Mouse (Mus musculus): ENCODE data around the gene Rpl19.

Rpl19 gene

GRCm38 (mm10) chr11:98052129-98052988, 25.8 kb downstream of the Rpl19 start:
- no peak for DNase-seq (ENCODE audit: low spot score in 2 of 2)

- peak in 1 of 2 experiments; percentile 45 for DNase-seq (ENCODE audit: low spot score in 2 of 2)
Measured at GRCm38 (mm10) chr11:98052989-98053834, 26.7 kb downstream of the Rpl19 start, which contains the start of gene Stac2. Stac2 (minus strand) TSS chr11:98053462.

- no peak for DNase-seq (ENCODE audit: low spot score in 2 of 2)
Measured at GRCm38 (mm10) chr11:98057466-98057865, 31.0 kb downstream of the Rpl19 start.

GRCm38 (mm10) chr11:98057998-98058397, 31.5 kb downstream of the Rpl19 start:
- no peak for DNase-seq (ENCODE audit: low spot score in 2 of 2)

GRCm38 (mm10) chr11:98059662-98060061, 33.2 kb downstream of the Rpl19 start:
- no peak for DNase-seq (ENCODE audit: low spot score in 2 of 2)

GRCm38 (mm10) chr11:98060104-98060692, 33.7 kb downstream of the Rpl19 start:
- no peak for DNase-seq (ENCODE audit: low spot score in 2 of 2)

GRCm38 (mm10) chr11:98061441-98061840, 34.9 kb downstream of the Rpl19 start:
- no peak for DNase-seq (ENCODE audit: low spot score in 2 of 2)

- peak in 1 of 2 experiments; percentile 80 for DNase-seq (ENCODE audit: low spot score in 2 of 2)
Measured at GRCm38 (mm10) chr11:98061904-98062562, 35.5 kb downstream of the Rpl19 start.

- DNase-seq (ENCODE audit: low spot score in 2 of 2): no peak
Measured at GRCm38 (mm10) chr11:98066201-98066600, 39.7 kb downstream of the Rpl19 start.

GRCm38 (mm10) chr11:98067255-98067654, 40.7 kb downstream of the Rpl19 start:
- no peak for DNase-seq (ENCODE audit: low spot score in 2 of 2)

- no peak for DNase-seq (ENCODE audit: low spot score in 2 of 2)
Measured at GRCm38 (mm10) chr11:98073442-98073841, 46.9 kb downstream of the Rpl19 start.

- peak; percentile 95 for DNase-seq (ENCODE audit: low spot score in 2 of 2)
Measured at GRCm38 (mm10) chr11:98075195-98075808, 48.8 kb downstream of the Rpl19 start.

- no peak for DNase-seq (ENCODE audit: low spot score in 2 of 2)
Measured at GRCm38 (mm10) chr11:98077086-98077485, 50.6 kb downstream of the Rpl19 start.

Measured in cerebellum, postnatal 4 days (tissue).